Mouse (Mus musculus) liver, embryonic 14.5 days (tissue): Measurements from ENCODE around the gene Emid1. TPM values are rescaled to one million over a fixed set of nuclear protein-coding genes. Genes with fewer than 3 reads are reported as not detected.
A peak's percentile ranks its signal among the peaks of the same experiment; 100 is the strongest.

Experiments used
- ATAC-seq: fragments of 200-750 bp; cut with Nextera tagmentation; 2 replicates; pipeline ENCODE4 v1.8.0; 2017; ENCODE audit warnings: moderate number of reproducible peaks, mild to moderate bottlenecking, moderate library complexity; ENCODE audit not compliant: insufficient read depth
- DNase-seq, 3 experiments: peaks; one replicate each; pipeline ENCODE4 v3.0.0-alpha.2; 2012 to 2013; ENCODE audit warnings: low read depth in 3 of 3, low spot score in 3 of 3
- H3K27ac ChIP-seq: fragments of 300-500 bp; sonication (generic); 2 replicates; pipeline ENCODE4 v1.5.1; 2014; ENCODE audit warnings: moderate library complexity, mild to moderate bottlenecking, control low read depth, inconsistent platforms
- H3K27me3 ChIP-seq: fragments of 300-500 bp; sonication (generic); 2 replicates; pipeline ENCODE4 v1.6.1; 2014; ENCODE audit warnings: mild to moderate bottlenecking, low read length, moderate library complexity; ENCODE audit not compliant: control insufficient read depth, insufficient read depth
- H3K36me3 ChIP-seq: fragments of 300-500 bp; sonication (generic); replicated peaks from 2 replicates; pipeline ENCODE4 v1.6.1; 2014; ENCODE audit warnings: low read depth; ENCODE audit not compliant: control insufficient read depth, insufficient read depth
- H3K4me1 ChIP-seq, 2 experiments: fragments of 200-500 bp in 1 of 2; fragments of 300-500 bp in 1 of 2; sonication (generic) in 1 of 2; replicated peaks; 2 replicates each; pipeline ENCODE4 v1.6.1; 2012 to 2014; ENCODE audit warnings: antibody characterized with exemption in 1 of 2, inconsistent platforms in 1 of 2, low read length in 1 of 2; ENCODE audit not compliant: control insufficient read depth in 2 of 2, insufficient read depth in 2 of 2
- H3K4me2 ChIP-seq: fragments of 300-500 bp; sonication (generic); 2 replicates; pipeline ENCODE4 v1.6.1; 2014; ENCODE audit warnings: low read depth, mild to moderate bottlenecking, control low read depth, moderate library complexity
- H3K4me3 ChIP-seq, 2 experiments: fragments of 200-500 bp in 1 of 2; fragments of 300-500 bp in 1 of 2; sonication (generic) in 1 of 2; 2 replicates each; pipeline ENCODE4 v1.5.1; 2012 to 2014; ENCODE audit warnings: low read depth in 2 of 2, low read length in 2 of 2, mild to moderate bottlenecking in 2 of 2, control low read depth in 1 of 2, inconsistent platforms in 1 of 2, moderate library complexity in 1 of 2; ENCODE audit not compliant: insufficient read depth in 1 of 2
- H3K9ac ChIP-seq: fragments of 300-500 bp; sonication (generic); replicated peaks from 2 replicates; pipeline ENCODE4 v1.6.1; 2014; ENCODE audit warnings: mild to moderate bottlenecking, control low read depth, moderate library complexity
- H3K9me3 ChIP-seq: fragments of 300-500 bp; sonication (generic); 2 replicates; pipeline ENCODE4 v1.6.1; 2016; ENCODE audit warnings: low read length, mixed read lengths; ENCODE audit not compliant: control insufficient read depth
- CTCF ChIP-seq: IDR thresholded peaks from 2 replicates; pipeline ENCODE4 v1.5.1; 2016; ENCODE audit warnings: antibody characterized with exemption, low read depth, control low read depth
- EP300 ChIP-seq: IDR thresholded peaks from 2 replicates; pipeline ENCODE4 v1.6.1; 2016; ENCODE audit warnings: antibody characterized with exemption, low read depth
- WGBS: fragments of 180-500 bp; shearing (Covaris S2); extraction: QIAGEN DNeasy Blood & Tissue Kit; methylation state at CpG from one replicate; pipeline ENCODE4 v1.1.7; 2014; ENCODE audit not compliant: insufficient replicate concordance; 5-methylcytosine and 5-hydroxymethylcytosine counted together
- polyA plus RNA-seq, 2 experiments: library from polyadenylated mRNA; depleted of rRNA in 1 of 2; stranded (reverse) in 1 of 2; unstranded in 1 of 2; fragments of >200 nt; fragmentation: Nextera tagmentation in 1 of 2; extraction: Ambion mirVana in 1 of 2; gene quantifications; 2 replicates each; pipeline versions ENCODE4 v1.2.1 to v1.2.3; 2012 to 2014

Gene Emid1
- 1.3 and 1.5 TPM in 2 replicates for polyA plus RNA-seq (2012; rRNA removed)
- polyA plus RNA-seq (2014; fragmentation: Nextera tagmentation; extraction: Ambion mirVana), result 1.3 and 1.9 TPM in 2 replicates

GRCm38 (mm10) chr11:5151680-5152337 is at the start of gene Emid1:
Gene Emid1 (minus strand): TSS chr11:5152257.
- DNase-seq (no peak), ATAC-seq (no peak)
- peaks cover 15% of the 10 kb centered on the region for H3K27me3 ChIP-seq
- no peak within 1 kb of the TSS for H3K27ac ChIP-seq
- TF ChIP-seq EP300 (no peak), CTCF (no peak)
- peak within 1 kb of the TSS; percentile 56 for H3K4me2 ChIP-seq
- H3K9ac ChIP-seq, result no peak within 1 kb of the TSS; the same call in 1 of the 2 replicates
- peak within 1 kb of the TSS; percentile 30 to 45 for H3K4me3 ChIP-seq
- WGBS, result under 1% methylated on average over 35 of the region's 53 CpGs
- H3K9me3 ChIP-seq, result no peaks in the 10 kb centered on the region
- H3K4me1 ChIP-seq, result no peaks in the 10 kb centered on the region; a peak in 1 of 4 replicates
- H3K36me3 ChIP-seq, result no peaks in the 10 kb centered on the region

DNA sequence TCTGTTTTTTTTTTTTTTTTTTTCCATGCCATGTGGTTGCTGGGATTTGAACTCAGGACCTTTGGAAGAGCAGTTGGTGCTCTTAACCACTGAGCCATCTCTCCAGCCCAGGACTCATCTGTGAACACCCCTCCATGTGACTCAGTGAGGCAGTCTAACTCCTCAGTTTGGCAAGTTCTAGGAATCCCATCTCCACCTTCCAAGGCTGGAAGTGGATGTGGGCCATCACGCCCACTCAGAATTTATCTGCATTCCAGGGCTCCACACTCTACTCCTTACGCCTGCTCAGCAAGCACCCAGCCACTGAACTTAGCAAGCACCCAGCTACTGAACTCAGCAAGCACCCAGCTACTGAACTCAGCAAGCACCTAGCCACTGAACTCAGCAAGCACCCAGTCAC is 47.8 kb upstream of the Emid1 start:
- no peak overlapping the region for H3K4me3 ChIP-seq
- no peaks in the 10 kb centered on the region for H3K27me3 ChIP-seq
- no peak overlapping the region for H3K27ac ChIP-seq
- no peak for ATAC-seq
- no peaks in the 10 kb centered on the region for H3K36me3 ChIP-seq
- no peak overlapping the region for H3K9ac ChIP-seq
- WGBS, result 63% methylated on average over 2 of the region's 2 CpGs
- DNase-seq, result no peak
- H3K9me3 ChIP-seq, result no peaks in the 10 kb centered on the region
- H3K4me2 ChIP-seq, result no peak overlapping the region
- peaks cover 0 to 3% of the 10 kb centered on the region in 2 experiments; a peak in 1 of 4 replicates for H3K4me1 ChIP-seq
- no peak for TF ChIP-seq CTCF
- no peak for TF ChIP-seq EP300

DNA sequence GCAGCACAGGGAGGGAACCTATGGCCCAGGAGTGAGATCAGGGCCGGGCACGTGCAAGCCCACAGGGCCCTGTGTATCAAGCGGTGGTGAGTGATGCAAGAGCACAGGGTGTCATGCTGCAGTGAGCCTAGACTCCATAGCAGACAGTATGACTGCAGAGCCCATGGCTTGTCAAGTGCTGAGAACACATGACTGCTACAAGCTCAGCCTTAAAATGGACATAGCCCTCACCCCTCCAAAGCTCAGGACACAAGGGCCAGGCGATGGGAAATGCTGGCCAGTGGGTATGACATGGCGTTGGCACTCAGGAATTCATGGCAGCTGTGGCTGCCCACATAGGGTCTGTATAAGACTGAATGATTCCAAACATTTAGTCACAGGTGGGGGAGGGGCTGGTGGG is 45.0 kb upstream of the Emid1 start:
- Histone ChIP-seq H3K4me1 (peaks cover 0 to 5% of the 10 kb centered on the region in 2 experiments; a peak in 1 of 4 replicates), H3K4me2 (no peak overlapping the region), H3K9ac (no peak overlapping the region), H3K27me3 (no peaks in the 10 kb centered on the region), H3K9me3 (no peaks in the 10 kb centered on the region), H3K4me3 (no peak overlapping the region), H3K27ac (no peak overlapping the region), H3K36me3 (no peaks in the 10 kb centered on the region)
- TF ChIP-seq EP300 (no peak), CTCF (no peak)
- 68% methylated on average over 5 of the region's 5 CpGs for WGBS
- ATAC-seq, result 0 out of 2 replicates have a peak, but pooled peaks have one; percentile 37
- no peak for DNase-seq

DNA sequence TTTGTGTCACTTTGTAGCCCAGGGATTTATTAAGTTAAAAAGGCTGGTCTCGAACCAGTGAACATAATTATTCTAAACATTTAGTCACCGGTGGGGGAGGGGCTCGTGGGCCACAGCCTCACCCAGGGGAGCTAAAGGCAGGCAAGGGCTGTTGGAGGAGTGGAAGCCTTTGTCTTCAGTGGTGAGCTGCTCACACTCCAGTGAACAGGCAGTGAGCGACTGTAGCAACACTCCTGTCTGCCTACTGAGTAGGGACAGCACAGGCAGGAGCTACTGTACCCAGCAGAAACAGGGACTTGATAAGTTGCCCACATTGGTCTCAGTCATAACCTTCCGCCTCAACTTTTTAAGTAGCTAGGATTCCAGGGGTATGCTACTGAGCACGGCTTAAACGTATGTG is 44.5 kb upstream of the Emid1 start:
- DNase-seq (no peak), ATAC-seq (no peak)
- TF ChIP-seq EP300 (no peak), CTCF (no peak)
- Histone ChIP-seq H3K4me3 (no peak overlapping the region), H3K27ac (no peak overlapping the region), H3K4me1 (peaks cover 0 to 5% of the 10 kb centered on the region in 2 experiments; a peak in 1 of 4 replicates), H3K9me3 (no peaks in the 10 kb centered on the region), H3K4me2 (no peak overlapping the region), H3K9ac (no peak overlapping the region), H3K27me3 (no peaks in the 10 kb centered on the region), H3K36me3 (no peaks in the 10 kb centered on the region)
- WGBS, result 59% methylated on average over 7 of the region's 7 CpGs

DNA sequence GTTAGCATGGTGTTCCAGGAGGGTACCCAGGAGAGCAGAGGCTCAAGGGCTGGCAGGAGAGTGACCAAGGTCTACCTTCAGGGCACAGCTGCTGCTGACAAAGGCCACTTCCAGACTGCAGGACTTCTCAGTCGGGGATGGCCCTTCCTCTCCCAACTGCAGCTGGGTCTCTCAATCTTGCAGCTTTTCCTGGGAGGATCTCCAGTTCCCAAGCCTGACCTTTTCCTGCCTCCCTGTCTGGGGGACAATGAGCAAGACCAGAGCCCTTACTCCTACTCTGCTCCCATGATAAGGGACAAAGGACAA is 41.5 kb upstream of the Emid1 start:
- DNase-seq (no peak), ATAC-seq (no peak)
- Histone ChIP-seq H3K9ac (no peak overlapping the region), H3K4me1 (peaks cover 0 to 6% of the 10 kb centered on the region in 2 experiments; a peak in 1 of 4 replicates), H3K27me3 (no peaks in the 10 kb centered on the region), H3K4me2 (no peak overlapping the region), H3K4me3 (no peak overlapping the region), H3K36me3 (no peaks in the 10 kb centered on the region), H3K9me3 (no peaks in the 10 kb centered on the region), H3K27ac (no peak overlapping the region)
- no peak for TF ChIP-seq EP300
- 31% methylated on average over 1 of the region's 1 CpGs for WGBS
